Mouse (Mus musculus) neural tube, postnatal 0 days (tissue): ENCODE results near the gene Sh3gl1. TPM values are rescaled to one million over a fixed set of nuclear protein-coding genes. Genes with fewer than 3 reads are reported as not detected.

Experiments
- polyA plus RNA-seq: library from polyadenylated mRNA; unstranded; fragments of >200 nt; fragmentation: Nextera tagmentation; extraction: Ambion mirVana; gene quantifications from 2 replicates; pipeline ENCODE4 v1.2.1, GENCODE M21; 2015

The Sh3gl1 gene
- 80.6 and 84.8 TPM in 2 replicates for polyA plus RNA-seq

GRCm38 (mm10) chr17:56036176-56036900 is at the start of gene Sh3gl1:
TSS of gene Sh3gl1 (minus strand) at chr17:56036635.

GRCm38 (mm10) chr17:56078880-56079795 is 42.7 kb upstream of the Sh3gl1 start, which contains the start of gene Hdgfl2:
TSS of gene Hdgfl2 (plus strand) at chr17:56079634.

GRCm38 (mm10) chr17:56074827-56075208 is 38.4 kb upstream of the Sh3gl1 start, which contains the start of gene Ubxn6:
TSS of gene Ubxn6 (minus strand) at chr17:56075028.

GRCm38 (mm10) chr17:56040030-56040856 is 3.8 kb upstream of the Sh3gl1 start, which contains the start of gene Chaf1a:
TSS of gene Chaf1a (plus strand) at chr17:56040439.

GRCm38 (mm10) chr17:56005415-56006061 is 30.9 kb downstream of the Sh3gl1 start, which contains the start of the genes Stap2 and Mpnd:
TSS of gene Stap2 (minus strand) at chr17:56005584.
TSS of gene Mpnd (plus strand) at chr17:56005711.

GRCm38 (mm10) chr17:55986030-55986961 is 50.1 kb downstream of the Sh3gl1 start, which contains the start of gene Fsd1:
TSS of gene Fsd1 (plus strand) at chr17:55986509.

GRCm38 (mm10) chr17:55969966-55970891 is 66.2 kb downstream of the Sh3gl1 start, which contains the start of gene Shd:
TSS of gene Shd (plus strand) at chr17:55970467.

Other genes with a start within 250 kb of the Sh3gl1 start
- 8.3 and 8.4 TPM in 2 replicates for gene Zfp119a, start 157.7 kb downstream of the Sh3gl1 start, polyA plus RNA-seq
- 11.0 and 13.5 TPM in 2 replicates for gene Zfp959, start 144.5 kb downstream of the Sh3gl1 start, polyA plus RNA-seq
- gene Zfp119b, start 87.1 kb downstream of the Sh3gl1 start, polyA plus RNA-seq, result 7.6 and 7.7 TPM in 2 replicates
- 8.1 and 8.7 TPM in 2 replicates for gene Ebi3, start 84.0 kb downstream of the Sh3gl1 start, polyA plus RNA-seq
- gene Yju2, start 77.5 kb downstream of the Sh3gl1 start, polyA plus RNA-seq, result 16.2 and 16.8 TPM in 2 replicates
- 154 and 192 TPM in 2 replicates for gene Shd, start 66.2 kb downstream of the Sh3gl1 start, polyA plus RNA-seq
- 184 and 209 TPM in 2 replicates for gene Fsd1, start 50.1 kb downstream of the Sh3gl1 start, polyA plus RNA-seq
- gene Stap2, start 31.1 kb downstream of the Sh3gl1 start, polyA plus RNA-seq, result 3.7 and 5.4 TPM in 2 replicates
- gene Mpnd, start 30.9 kb downstream of the Sh3gl1 start, polyA plus RNA-seq, result 109 and 145 TPM in 2 replicates
- gene Chaf1a, start 3.8 kb upstream of the Sh3gl1 start, polyA plus RNA-seq, result 2.8 and 3.3 TPM in 2 replicates
- 64.8 and 72.3 TPM in 2 replicates for gene Ubxn6, start 38.4 kb upstream of the Sh3gl1 start, polyA plus RNA-seq
- gene Hdgfl2, start 43.0 kb upstream of the Sh3gl1 start, polyA plus RNA-seq, result 97.5 and 111 TPM in 2 replicates
- gene Plin4, start 73.2 kb upstream of the Sh3gl1 start, polyA plus RNA-seq, result 0.09 and 0.15 TPM in 2 replicates
- gene Plin5, start 81.0 kb upstream of the Sh3gl1 start, polyA plus RNA-seq, result 3.1 and 3.5 TPM in 2 replicates
- 0.37 and 1.8 TPM in 2 replicates for gene Lrg1, start 85.4 kb upstream of the Sh3gl1 start, polyA plus RNA-seq
- 17.3 and 18.0 TPM in 2 replicates for gene Sema6b, start 103.7 kb upstream of the Sh3gl1 start, polyA plus RNA-seq
- gene Tnfaip8l1, start 125.8 kb upstream of the Sh3gl1 start, polyA plus RNA-seq, result 7.9 and 9.2 TPM in 2 replicates
- 92.3 and 100 TPM in 2 replicates for gene Mydgf, start 147.3 kb upstream of the Sh3gl1 start, polyA plus RNA-seq
- gene Dpp9, start 182.3 kb upstream of the Sh3gl1 start, polyA plus RNA-seq, result 18.7 and 21.4 TPM in 2 replicates
- 14.0 and 16.3 TPM in 2 replicates for gene Fem1a, start 220.2 kb upstream of the Sh3gl1 start, polyA plus RNA-seq
- gene Ticam1, start 240.2 kb upstream of the Sh3gl1 start, polyA plus RNA-seq, result 1.3 and 1.8 TPM in 2 replicates